Mouse (Mus musculus): ENCODE data around the gene Sh2b2. TPM values are rescaled to one million over a fixed set of nuclear protein-coding genes. Genes with fewer than 3 reads are reported as not detected.
"Not testable (repeated sequence)": the region's sequence is repeated elsewhere in the genome, so short reads cannot be mapped to it uniquely, and the experiment has no call there.

Sh2b2 gene
- polyA plus RNA-seq, 1 experiment = 8.7 TPM

DNA sequence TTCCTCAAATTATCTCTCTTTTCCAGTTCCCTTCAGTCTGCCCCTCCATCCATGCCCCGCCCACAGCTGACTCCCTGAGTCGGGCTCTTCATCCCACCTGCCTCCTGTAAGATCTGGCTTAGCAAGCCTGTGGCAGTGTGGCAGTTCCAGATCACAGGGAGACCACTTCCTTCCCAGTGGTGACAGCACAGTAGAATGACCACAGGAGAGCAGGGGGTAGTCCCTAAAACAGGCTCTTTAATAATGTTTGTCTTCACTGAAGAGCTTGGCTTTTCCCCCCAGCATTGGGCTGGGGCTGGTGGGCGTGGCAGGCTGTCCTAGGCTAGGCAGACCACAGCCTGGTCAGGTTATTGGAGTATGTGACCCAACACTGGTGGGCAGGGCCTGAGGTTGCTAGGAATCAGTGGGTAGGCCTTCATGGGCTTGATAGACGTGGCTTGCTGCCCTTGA is 28.4 kb downstream of the Sh2b2 start:
- H3K4me3 ChIP-seq (ENCODE audit: insufficient read depth, low read depth, low read length) = no peak overlapping the region
- no peak overlapping the region for H3K27ac ChIP-seq (ENCODE audit: insufficient read depth, low read depth, low read length)
- H3K36me3 ChIP-seq (ENCODE audit: control insufficient read depth, insufficient read depth, low read length) = no peaks in the 10 kb centered on the region
- TF ChIP-seq CTCF (conservative IDR thresholded peaks at IDR 0.05; ENCODE audit: insufficient read depth, insufficient read length, low read depth, low read length) (no peak), POLR2A (IDR thresholded peaks at IDR 0.05; ENCODE audit: low read depth, low read length) (no peak)
- no peaks in the 10 kb centered on the region for H3K27me3 ChIP-seq (replicated peaks; ENCODE audit: control insufficient read depth, insufficient read depth, low read length)
- DNase-seq = no peak
- no peaks in the 10 kb centered on the region for H3K4me1 ChIP-seq (ENCODE audit: control insufficient read depth, insufficient read depth, low read length)
- WGBS = 75% methylated on average over 4 of the region's 4 CpGs

DNA sequence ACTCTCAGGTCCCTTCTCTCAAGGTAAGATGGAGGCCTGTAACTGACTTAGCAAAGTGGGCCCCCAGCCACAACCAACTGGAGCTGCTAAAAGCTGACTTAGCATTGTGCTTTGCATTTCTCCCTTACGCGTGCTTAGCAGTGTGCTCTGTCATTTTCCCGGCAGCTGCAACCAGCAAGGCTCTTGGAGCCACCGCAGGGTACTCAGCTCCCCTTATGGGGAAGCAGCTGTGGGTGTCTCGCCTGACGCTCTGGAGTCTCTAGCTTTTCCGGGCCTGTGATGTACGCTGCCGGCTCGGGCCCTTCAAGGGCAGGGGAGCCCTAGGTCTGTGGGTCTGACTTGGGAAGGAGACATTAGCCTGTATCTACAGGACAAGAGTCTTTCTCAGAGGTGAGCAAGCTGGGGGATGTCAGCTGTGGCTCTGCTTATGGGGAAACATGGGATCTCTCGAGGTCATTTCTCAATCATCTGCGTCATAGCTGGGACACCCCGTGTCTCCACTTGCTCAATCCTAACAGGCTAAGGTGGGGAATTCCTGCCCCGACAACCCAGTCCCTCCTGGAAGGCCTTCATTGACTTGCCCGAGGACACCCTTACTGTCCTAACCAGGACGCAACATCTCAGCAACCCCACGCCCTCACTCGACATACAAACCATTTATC is 29.2 kb downstream of the Sh2b2 start:
- DNase-seq = no peak
- TF ChIP-seq POLR2A (IDR thresholded peaks at IDR 0.05; ENCODE audit: low read depth, low read length) = no peak
- TF ChIP-seq CTCF (conservative IDR thresholded peaks at IDR 0.05; ENCODE audit: insufficient read depth, insufficient read length, low read depth, low read length) = no peak
- WGBS = 79% methylated on average over 18 of the region's 18 CpGs
- Histone ChIP-seq H3K4me3 (ENCODE audit: insufficient read depth, low read depth, low read length) (no peak overlapping the region), H3K27ac (ENCODE audit: insufficient read depth, low read depth, low read length) (no peak overlapping the region), H3K4me1 (ENCODE audit: control insufficient read depth, insufficient read depth, low read length) (no peaks in the 10 kb centered on the region), H3K27me3 (replicated peaks; ENCODE audit: control insufficient read depth, insufficient read depth, low read length) (no peaks in the 10 kb centered on the region), H3K36me3 (ENCODE audit: control insufficient read depth, insufficient read depth, low read length) (no peaks in the 10 kb centered on the region)

DNA sequence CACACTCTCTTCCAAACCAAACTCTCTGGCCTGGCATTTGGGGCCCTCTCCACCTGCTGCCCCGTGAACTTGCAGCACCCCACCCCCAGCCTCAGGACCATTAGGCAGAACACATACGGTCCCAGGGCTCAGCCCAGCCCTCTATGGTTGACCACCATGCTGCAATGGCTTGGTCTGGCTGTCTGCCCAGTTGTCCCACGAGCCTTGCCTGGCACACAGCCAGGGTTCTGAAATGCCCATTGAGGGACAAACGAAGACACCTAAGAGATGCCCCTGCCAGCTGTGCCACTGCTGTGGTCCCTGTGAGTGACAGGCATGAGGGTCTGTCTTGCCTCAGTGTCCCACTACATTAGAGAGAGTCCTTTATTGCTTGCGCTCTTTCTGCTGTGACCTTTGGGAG is 30.4 kb downstream of the Sh2b2 start:
- TF ChIP-seq POLR2A (IDR thresholded peaks at IDR 0.05; ENCODE audit: low read depth, low read length) (no peak), CTCF (conservative IDR thresholded peaks at IDR 0.05; ENCODE audit: insufficient read depth, insufficient read length, low read depth, low read length) (no peak)
- H3K27ac ChIP-seq (ENCODE audit: insufficient read depth, low read depth, low read length) = no peak overlapping the region

DNA sequence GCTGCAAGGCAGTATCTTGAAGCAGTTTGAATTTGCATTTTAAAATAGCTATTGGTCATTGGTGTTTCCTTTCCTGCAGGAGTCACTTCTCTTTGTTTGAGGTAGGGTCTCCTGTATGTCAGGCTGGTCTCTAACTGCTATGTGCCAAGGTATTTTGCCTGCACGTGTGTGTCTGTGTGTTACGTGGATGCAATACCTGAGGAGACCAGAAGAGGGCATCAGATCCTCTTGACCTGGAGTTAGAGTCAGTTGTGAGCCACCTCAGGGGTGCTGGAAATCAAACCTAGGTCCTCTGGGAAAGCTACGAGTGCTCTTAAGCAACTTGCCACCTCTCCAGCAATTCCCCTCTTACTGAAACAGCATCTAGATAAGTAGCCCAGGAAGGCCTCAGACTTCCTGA is 31.1 kb downstream of the Sh2b2 start:
- TF ChIP-seq POLR2A (IDR thresholded peaks at IDR 0.05; ENCODE audit: low read depth, low read length) (no peak), CTCF (conservative IDR thresholded peaks at IDR 0.05; ENCODE audit: insufficient read depth, insufficient read length, low read depth, low read length) (peak; percentile 34; the same call in 1 of the 2 replicates)
- Histone ChIP-seq H3K27me3 (replicated peaks; ENCODE audit: control insufficient read depth, insufficient read depth, low read length) (no peaks in the 10 kb centered on the region), H3K27ac (ENCODE audit: insufficient read depth, low read depth, low read length) (no peak overlapping the region), H3K4me1 (ENCODE audit: control insufficient read depth, insufficient read depth, low read length) (no peaks in the 10 kb centered on the region), H3K4me3 (ENCODE audit: insufficient read depth, low read depth, low read length) (no peak overlapping the region), H3K36me3 (ENCODE audit: control insufficient read depth, insufficient read depth, low read length) (no peaks in the 10 kb centered on the region)
- no peak for DNase-seq
- 92% methylated on average over 3 of the region's 3 CpGs for WGBS

More for the DNA sequence above, 30.4 kb downstream of the Sh2b2 start:
- Histone ChIP-seq H3K36me3 (ENCODE audit: control insufficient read depth, insufficient read depth, low read length) (no peaks in the 10 kb centered on the region), H3K4me3 (ENCODE audit: insufficient read depth, low read depth, low read length) (no peak overlapping the region), H3K4me1 (ENCODE audit: control insufficient read depth, insufficient read depth, low read length) (no peaks in the 10 kb centered on the region), H3K27me3 (replicated peaks; ENCODE audit: control insufficient read depth, insufficient read depth, low read length) (no peaks in the 10 kb centered on the region)
- no peak for DNase-seq
- 55% methylated on average over 5 of the region's 5 CpGs for WGBS

DNA sequence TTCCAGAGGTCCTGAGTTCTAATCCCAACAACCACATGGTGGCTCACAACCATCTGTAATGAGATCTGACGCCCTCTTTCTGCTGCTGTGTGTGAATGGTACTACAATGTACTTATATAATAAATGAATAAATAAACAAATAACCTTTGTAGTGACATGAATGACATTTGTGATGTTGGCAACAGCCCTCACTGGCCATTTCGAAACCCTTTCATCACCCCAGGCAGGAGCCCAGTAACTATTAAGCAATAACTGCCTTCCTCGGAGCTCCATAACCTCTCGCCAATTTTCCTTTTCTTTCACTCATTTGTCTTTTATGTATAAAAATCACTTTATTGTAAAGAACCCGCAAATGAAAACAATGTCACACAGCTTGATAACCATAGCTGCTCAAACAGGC is 32.6 kb downstream of the Sh2b2 start:
- no peak for DNase-seq
- 83% methylated on average over 5 of the region's 5 CpGs for WGBS

DNA sequence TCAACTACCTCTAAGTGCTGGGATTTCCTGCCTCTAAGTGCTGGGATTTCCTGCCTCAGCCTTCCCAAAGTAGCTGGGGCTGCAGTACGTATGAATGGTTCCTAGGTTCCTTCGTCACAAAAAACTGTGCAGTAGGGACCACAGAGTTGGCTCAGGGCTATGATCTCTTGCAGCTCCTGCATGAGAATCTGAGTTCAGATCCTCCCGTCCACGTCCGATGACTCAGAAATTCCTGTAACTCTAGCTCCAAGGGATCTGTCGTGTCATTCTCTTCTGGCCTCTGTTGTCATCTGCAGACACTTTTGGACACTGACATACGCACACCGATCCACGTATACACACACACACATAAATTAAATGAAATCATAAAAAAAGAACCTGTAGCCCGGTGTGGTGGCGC is 33.6 kb downstream of the Sh2b2 start:
- H3K36me3 ChIP-seq (ENCODE audit: control insufficient read depth, insufficient read depth, low read length) = no peaks in the 10 kb centered on the region
- H3K27ac ChIP-seq (ENCODE audit: insufficient read depth, low read depth, low read length) = no peak overlapping the region
- no peaks in the 10 kb centered on the region for H3K27me3 ChIP-seq (replicated peaks; ENCODE audit: control insufficient read depth, insufficient read depth, low read length)
- DNase-seq = no peak
- no peaks in the 10 kb centered on the region for H3K4me1 ChIP-seq (ENCODE audit: control insufficient read depth, insufficient read depth, low read length)
- WGBS = 88% methylated on average over 11 of the region's 11 CpGs
- H3K4me3 ChIP-seq (ENCODE audit: insufficient read depth, low read depth, low read length) = no peak overlapping the region
- TF ChIP-seq CTCF (conservative IDR thresholded peaks at IDR 0.05; ENCODE audit: insufficient read depth, insufficient read length, low read depth, low read length) (no peak), POLR2A (IDR thresholded peaks at IDR 0.05; ENCODE audit: low read depth, low read length) (no peak)

More for the DNA sequence above, 32.6 kb downstream of the Sh2b2 start:
- Histone ChIP-seq H3K4me1 (ENCODE audit: control insufficient read depth, insufficient read depth, low read length) (no peaks in the 10 kb centered on the region), H3K27ac (ENCODE audit: insufficient read depth, low read depth, low read length) (no peak overlapping the region), H3K27me3 (replicated peaks; ENCODE audit: control insufficient read depth, insufficient read depth, low read length) (no peaks in the 10 kb centered on the region), H3K36me3 (ENCODE audit: control insufficient read depth, insufficient read depth, low read length) (no peaks in the 10 kb centered on the region), H3K4me3 (ENCODE audit: insufficient read depth, low read depth, low read length) (no peak overlapping the region)
- TF ChIP-seq CTCF (conservative IDR thresholded peaks at IDR 0.05; ENCODE audit: insufficient read depth, insufficient read length, low read depth, low read length) (no peak), POLR2A (IDR thresholded peaks at IDR 0.05; ENCODE audit: low read depth, low read length) (no peak)

DNA sequence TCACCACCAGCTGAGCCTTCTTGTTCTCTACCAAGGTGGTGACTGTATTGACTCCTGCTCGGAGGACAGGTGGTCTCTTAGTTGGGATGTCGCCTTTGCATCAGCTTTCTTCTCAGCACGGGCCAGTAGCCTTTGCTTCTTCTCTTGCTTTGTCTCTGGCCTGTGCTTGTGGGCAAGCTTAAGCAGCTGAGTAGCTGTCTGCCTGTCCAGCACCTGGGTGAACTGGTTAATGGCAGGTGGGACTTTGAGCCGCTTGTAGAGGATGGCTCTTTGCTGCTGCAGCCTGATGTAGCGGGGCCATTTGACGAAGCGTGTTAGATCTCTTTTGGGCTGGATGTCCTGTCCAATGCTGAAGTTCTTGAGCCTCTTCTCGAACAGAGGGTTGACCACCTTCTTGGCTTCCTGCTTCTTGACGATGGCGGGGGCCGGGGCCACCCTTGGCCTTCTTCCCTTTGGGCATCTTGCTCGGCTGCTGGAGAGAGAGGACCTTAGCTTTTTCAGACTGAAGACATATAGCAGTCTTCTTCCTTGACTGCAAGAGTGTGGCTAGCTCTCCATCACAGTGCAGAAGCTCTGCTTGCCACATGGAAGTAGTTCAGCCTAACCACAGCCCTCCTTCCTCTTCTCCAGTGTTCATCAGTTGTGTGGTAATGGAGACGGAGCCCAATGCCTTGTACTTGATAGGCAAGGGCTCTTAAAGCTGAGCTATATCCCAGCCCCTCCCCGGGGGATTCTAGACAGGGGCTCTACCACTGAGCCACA is 34.8 kb downstream of the Sh2b2 start:
- H3K27me3 ChIP-seq (replicated peaks; ENCODE audit: control insufficient read depth, insufficient read depth, low read length); H3K4me3 ChIP-seq (ENCODE audit: insufficient read depth, low read depth, low read length); H3K27ac ChIP-seq (ENCODE audit: insufficient read depth, low read depth, low read length); H3K36me3 ChIP-seq (ENCODE audit: control insufficient read depth, insufficient read depth, low read length); DNase-seq; H3K4me1 ChIP-seq (ENCODE audit: control insufficient read depth, insufficient read depth, low read length): not testable (repeated sequence)
- WGBS = 91% methylated on average over 14 of the region's 14 CpGs

Measured in kidney, adult 2 months (tissue).